Mouse (Mus musculus): ENCODE measurements around the gene Cpsf6.
A peak's percentile ranks its signal among the peaks of the same experiment; 100 is the strongest.

Cpsf6 gene

GRCm38 (mm10) chr10:117384386-117385085 is 4.7 kb upstream of the Cpsf6 start:
- DNase-seq: no peak

- no peak for DNase-seq
Observed at GRCm38 (mm10) chr10:117383941-117384340, 4.1 kb upstream of the Cpsf6 start.

GRCm38 (mm10) chr10:117382996-117383550 is 3.3 kb upstream of the Cpsf6 start:
- DNase-seq: no peak

- no peak for DNase-seq
Observed at GRCm38 (mm10) chr10:117382146-117382545, 2.3 kb upstream of the Cpsf6 start.

- DNase-seq: no peak
Observed at GRCm38 (mm10) chr10:117380721-117381570, 1.1 kb upstream of the Cpsf6 start.

- DNase-seq: no peak
Observed at GRCm38 (mm10) chr10:117379441-117379840, 374 bp downstream of the Cpsf6 start.

GRCm38 (mm10) chr10:117378642-117379041 is 1.2 kb downstream of the Cpsf6 start:
- DNase-seq: no peak

- DNase-seq: no peak
Observed at GRCm38 (mm10) chr10:117378291-117378555, 1.6 kb downstream of the Cpsf6 start.

GRCm38 (mm10) chr10:117377431-117378290 is 2.2 kb downstream of the Cpsf6 start:
- DNase-seq: no peak

GRCm38 (mm10) chr10:117376580-117377189 is 3.1 kb downstream of the Cpsf6 start:
- DNase-seq: peak; percentile 99

- DNase-seq: peak; percentile 68 to 71
Observed at GRCm38 (mm10) chr10:117375841-117376579, 3.8 kb downstream of the Cpsf6 start.

- DNase-seq: no peak
Observed at GRCm38 (mm10) chr10:117375163-117375562, 4.7 kb downstream of the Cpsf6 start.

GRCm38 (mm10) chr10:117363106-117363505 is 16.7 kb downstream of the Cpsf6 start:
- DNase-seq: peak; percentile 76 to 82

GRCm38 (mm10) chr10:117358891-117359290 is 20.9 kb downstream of the Cpsf6 start:
- no peak for DNase-seq

GRCm38 (mm10) chr10:117343000-117343399 is 36.8 kb downstream of the Cpsf6 start:
- DNase-seq: no peak

- no peak for DNase-seq
Observed at GRCm38 (mm10) chr10:117342406-117342805, 37.4 kb downstream of the Cpsf6 start.

GRCm38 (mm10) chr10:117341029-117341428 is 38.8 kb downstream of the Cpsf6 start:
- DNase-seq: no peak

GRCm38 (mm10) chr10:117339241-117339640 is 40.6 kb downstream of the Cpsf6 start:
- DNase-seq: no peak

GRCm38 (mm10) chr10:117337946-117338345 is 41.9 kb downstream of the Cpsf6 start:
- DNase-seq: no peak

GRCm38 (mm10) chr10:117335649-117336048 is 44.2 kb downstream of the Cpsf6 start:
- no peak for DNase-seq

- DNase-seq: no peak
Observed at GRCm38 (mm10) chr10:117330521-117330920, 49.3 kb downstream of the Cpsf6 start.

GRCm38 (mm10) chr10:117323782-117324181 is 56.0 kb downstream of the Cpsf6 start:
- DNase-seq: no peak
